Mouse (Mus musculus) CD8-positive naive resting alpha-beta T cell, adult 2 months (primary cell): Measurements from ENCODE around the gene Psd.

ENCODE experiments used
- DNase-seq, 2 experiments: peaks; one replicate each; pipeline ENCODE4 v3.0.0; 2022; ENCODE audit warnings: low read depth in 2 of 2, low spot score in 2 of 2

The Psd gene

GRCm38 (mm10) chr19:46264762-46265161 is 62.2 kb downstream of the Psd start:
- DNase-seq = no peak
